Mouse (Mus musculus) CD8-positive naive resting alpha-beta T cell, adult 2 months (primary cell): ENCODE results near the gene Vmn2r85.
"Not testable (repeated sequence)": the region's sequence is repeated elsewhere in the genome, so short reads cannot be mapped to it uniquely, and the experiment has no call there.

ENCODE experiments used
- DNase-seq, 2 experiments: peaks; one replicate each; pipeline ENCODE4 v3.0.0; 2022; ENCODE audit warnings: low read depth in 2 of 2, low spot score in 2 of 2

Vmn2r85 gene

DNA sequence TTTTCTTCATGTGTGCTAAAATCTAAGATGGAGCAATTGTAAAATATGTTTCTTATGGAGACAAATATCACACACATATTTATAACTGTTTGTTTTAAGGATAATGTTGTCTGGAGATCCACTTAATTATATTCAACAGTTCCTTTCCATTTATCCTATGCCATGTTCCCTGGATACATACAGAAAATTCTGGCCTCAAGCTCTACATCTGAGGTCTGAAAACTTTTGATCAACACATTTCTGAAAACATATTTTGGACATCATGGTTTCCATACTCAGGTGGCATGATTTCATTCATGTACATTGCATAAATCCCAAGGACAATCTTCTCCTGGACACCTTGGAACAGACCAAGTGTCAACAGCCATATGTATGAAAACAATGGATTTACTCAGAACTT is at the start of gene Vmn2r85:
TSS of gene Vmn2r85 (minus strand) at position 101 of the 400 bp plus-strand sequence.
- DNase-seq, result not testable (repeated sequence)

GRCm38 (mm10) chr10:130470311-130470760 is 40.8 kb upstream of the Vmn2r85 start:
- DNase-seq, result no peak

- not testable (repeated sequence) for DNase-seq
Measured at GRCm38 (mm10) chr10:130455950-130456349, 26.4 kb upstream of the Vmn2r85 start, which contains the start of gene Vmn2r86. Gene Vmn2r86, minus strand, starts transcription at chr10:130456050.

GRCm38 (mm10) chr10:130444776-130445175 is 15.3 kb upstream of the Vmn2r85 start:
- DNase-seq, result no peak

- not testable (repeated sequence) for DNase-seq
Measured at GRCm38 (mm10) chr10:130434185-130434898, 4.8 kb upstream of the Vmn2r85 start.

- DNase-seq, result not testable (repeated sequence)
Measured at GRCm38 (mm10) chr10:130422368-130422767, 7.1 kb downstream of the Vmn2r85 start.

- no peak for DNase-seq
Measured at GRCm38 (mm10) chr10:130420401-130420800, 9.1 kb downstream of the Vmn2r85 start.

DNA sequence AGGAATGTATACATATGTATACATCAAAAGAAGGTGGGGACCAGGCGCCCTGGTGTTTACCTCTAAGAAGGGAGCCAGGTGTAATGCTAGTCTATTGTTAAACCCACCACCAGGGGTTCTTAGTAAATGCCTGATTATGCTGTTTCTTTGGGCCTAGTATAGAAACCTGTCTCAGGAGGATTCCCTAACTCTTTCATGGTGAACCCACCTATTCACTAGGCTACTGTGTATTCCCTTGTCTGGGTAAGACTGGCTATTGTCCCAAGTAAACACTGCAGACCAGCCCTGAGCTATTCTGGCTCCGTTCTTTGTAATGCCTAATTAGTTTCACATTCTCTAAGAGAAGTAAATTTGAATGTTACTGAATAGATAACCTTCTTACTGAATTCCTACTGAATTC is 9.5 kb downstream of the Vmn2r85 start:
- DNase-seq, result not testable (repeated sequence)

DNA sequence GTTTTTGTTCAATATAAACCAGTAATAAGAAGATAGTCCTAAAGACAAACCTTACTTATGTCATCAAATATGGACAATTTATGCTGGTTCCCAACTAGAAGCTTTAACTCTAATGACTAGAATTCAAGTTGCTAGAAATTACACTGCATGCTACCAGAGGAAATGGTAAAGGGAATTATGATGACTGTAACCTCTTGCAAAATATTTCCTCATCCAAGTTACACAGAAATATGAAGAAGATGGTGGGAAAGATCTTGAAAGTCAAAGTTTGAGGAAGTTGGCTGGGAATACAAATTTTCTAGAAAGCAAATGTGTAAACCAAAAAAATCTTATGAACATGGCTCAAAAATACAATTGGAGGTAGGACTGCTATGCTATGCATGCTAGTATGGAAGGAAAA is 13.2 kb downstream of the Vmn2r85 start:
- DNase-seq, result not testable (repeated sequence)

DNA sequence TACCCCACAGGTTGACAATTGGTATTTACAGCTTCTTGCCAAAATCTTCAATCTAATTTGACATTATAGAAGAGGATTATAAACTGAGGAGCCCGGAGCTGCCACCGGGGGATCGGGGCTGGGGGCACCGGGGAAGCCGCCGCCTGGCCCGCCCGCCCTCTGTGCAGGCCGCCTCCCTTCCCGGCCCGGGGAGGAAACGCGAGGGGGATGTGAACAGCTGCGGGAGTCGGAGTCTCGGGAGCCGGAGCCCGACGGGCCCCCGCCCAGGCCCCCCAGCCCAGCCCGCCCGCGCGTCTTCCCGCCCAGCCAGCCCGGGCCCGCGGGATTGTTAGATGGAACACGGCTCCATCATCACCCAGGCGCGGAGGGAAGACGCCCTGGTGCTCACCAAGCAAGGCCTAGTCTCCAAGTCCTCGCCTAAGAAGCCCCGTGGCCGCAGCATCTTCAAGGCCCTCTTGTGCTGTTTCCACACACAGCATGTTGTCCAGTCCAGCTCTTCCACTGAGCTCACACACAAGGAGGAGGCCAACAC is 17.3 kb downstream of the Vmn2r85 start:
- not testable (repeated sequence) for DNase-seq

DNA sequence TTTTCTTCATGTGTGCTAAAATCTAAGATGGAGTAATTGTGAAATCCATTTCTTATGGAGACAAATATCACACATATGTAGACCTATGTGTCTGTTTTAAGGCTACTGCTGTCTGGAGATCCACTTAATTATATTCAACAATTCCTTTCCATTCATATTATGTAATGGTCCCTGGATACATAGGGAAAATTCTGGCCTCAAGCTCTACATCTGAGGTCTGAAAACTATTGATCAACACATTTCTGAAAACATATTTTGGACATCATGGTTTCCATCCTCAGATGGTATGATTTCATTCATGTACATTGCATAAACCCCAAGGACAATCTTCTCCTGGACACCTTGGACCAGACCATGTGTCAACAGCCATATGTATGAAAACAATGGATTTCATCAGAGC is 35.3 kb downstream of the Vmn2r85 start, which contains the start of gene Vmn2r84:
TSS of gene Vmn2r84 (minus strand) at position 101 of the 400 bp plus-strand sequence.
- no peak for DNase-seq

DNA sequence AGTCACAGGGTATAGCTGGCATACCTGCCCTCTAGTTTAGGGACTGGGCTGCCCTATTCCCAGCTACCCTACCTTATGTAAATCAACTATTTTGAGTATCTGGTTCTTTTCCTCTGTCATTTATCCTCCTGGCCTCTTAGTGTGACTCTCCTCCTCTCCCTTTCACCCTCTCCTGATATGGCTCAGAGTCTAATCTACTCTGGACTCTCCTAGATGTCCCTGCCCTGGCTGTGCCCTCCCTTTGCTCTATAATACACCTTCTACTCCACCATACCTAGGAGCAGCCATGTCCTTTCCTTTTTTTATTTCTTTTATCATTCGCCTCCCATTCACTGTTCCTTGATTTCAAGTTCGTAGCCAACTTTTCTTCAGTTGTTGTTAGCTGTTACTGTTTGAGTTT is 54.4 kb downstream of the Vmn2r85 start:
- DNase-seq, result no peak

GRCm38 (mm10) chr10:130372491-130373173 is 56.9 kb downstream of the Vmn2r85 start:
- no peak for DNase-seq

GRCm38 (mm10) chr10:130371644-130372043 is 57.9 kb downstream of the Vmn2r85 start:
- DNase-seq, result no peak

DNA sequence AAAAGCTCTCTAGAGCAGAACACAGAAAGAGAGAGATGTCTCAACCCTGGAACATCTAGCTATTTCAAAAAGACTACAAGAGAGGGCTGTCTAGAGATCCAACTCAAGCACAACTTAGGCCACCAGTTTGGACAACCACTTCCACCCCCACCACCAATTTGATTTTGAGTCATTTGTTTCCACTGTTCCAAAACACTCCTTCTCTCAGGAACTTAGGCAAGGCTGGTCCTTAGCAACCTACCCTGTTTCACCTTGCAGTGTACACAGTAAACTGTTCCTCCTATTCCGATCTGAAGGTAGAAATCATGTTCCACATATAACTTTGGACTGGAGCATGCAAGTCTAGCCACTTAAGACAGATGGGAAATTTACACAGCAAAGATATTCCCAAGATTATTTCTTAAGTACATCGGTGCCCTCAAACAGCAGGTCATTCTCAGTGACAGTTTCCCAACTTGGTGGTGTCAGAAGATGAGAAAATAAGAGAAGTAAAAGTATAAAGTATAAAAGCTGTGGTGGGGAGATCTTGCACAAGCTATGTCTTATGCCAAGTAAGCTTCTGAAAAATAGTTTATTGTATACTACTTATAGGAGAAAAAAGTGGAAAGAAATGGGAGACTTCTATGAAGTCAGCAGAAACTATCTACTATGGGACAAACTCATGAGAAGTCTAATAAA is 59.4 kb downstream of the Vmn2r85 start:
- no peak for DNase-seq

DNA sequence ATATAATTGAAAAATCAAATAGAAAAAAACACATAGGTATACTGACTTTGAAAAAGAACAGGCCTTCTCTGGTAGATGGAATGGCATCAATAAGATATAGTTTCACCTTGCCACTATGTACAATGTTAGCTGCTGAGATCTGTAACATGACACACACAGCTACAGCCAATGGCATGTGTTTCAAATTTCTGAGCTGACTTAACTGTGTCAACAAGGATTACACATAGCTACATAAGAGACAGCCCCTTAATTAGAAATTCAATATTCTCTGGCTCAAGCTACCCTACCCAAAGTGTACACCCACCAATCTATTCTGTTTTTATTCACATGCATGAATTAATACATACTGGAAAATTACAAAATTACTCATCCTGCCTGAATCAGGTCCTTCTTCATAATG is 61.1 kb downstream of the Vmn2r85 start:
- no peak for DNase-seq

DNA sequence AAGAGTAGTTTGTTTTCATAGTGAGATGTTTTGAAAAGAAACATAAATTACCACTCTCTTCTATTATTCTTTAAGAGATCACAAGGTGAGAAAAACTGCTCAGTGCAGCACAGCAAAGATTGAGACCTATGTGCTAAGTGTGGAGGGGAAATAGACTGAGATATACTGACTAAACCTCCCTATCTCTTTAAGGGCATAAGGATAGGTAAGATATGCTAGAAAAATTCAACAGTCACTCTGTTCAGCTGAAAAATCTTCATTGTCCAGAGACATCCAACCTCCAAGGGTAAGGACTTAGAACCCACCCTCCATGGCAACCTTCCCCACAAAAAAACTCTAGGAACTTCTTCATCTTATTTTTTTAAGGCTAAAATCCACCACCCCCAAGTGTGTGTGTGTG is 64.7 kb downstream of the Vmn2r85 start:
- DNase-seq, result no peak
